Mouse (Mus musculus): Measurements from ENCODE around the gene Olfr152.

Olfr152 gene

DNA sequence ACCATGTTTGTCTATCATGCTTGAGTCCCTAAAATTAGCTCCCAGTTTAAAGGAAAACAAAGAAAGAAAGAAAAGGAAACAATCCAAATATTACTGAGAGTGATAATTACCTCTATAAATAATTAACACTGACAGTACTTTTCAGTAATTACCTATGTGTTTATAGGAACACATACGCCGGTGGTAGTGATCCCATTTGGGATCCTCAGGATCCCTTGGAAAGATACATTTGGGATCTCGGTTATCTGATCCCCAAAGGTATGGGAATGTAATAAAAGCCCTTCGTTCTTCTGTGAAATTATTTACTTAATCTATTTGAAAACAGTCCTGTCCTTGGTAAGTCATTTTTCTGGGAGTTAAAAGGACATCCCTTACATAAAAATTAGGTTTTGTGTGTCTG lies at the start of gene Olfr152:
TSS of gene Olfr152 (plus strand) at position 301 of the 400 bp plus-strand sequence.
- no peak for DNase-seq (ENCODE audit: extremely low spot score, low read depth, low spot score)

DNA sequence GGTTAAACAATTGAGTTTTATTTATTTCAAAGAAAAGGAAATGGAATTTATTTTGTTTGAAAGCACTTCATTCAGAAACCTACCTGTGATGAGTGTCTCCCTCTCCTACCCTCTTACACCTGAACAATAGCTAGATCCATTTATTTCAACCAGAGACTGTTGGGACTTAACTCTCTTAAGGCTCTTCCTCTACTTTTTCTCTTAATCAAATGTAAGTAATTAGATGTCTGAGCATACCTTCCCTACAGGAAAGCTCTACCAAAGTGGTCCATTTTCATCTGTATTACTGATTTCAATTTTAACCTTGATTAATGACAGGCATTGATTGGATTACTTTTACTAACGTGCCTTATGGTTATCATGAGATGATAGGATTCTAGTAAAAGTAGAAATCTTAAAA lies 39.4 kb upstream of the Olfr152 start, which contains the start of gene Olfr1138:
TSS of gene Olfr1138 (minus strand) at position 101 of the 400 bp plus-strand sequence.
- no peak for DNase-seq (ENCODE audit: extremely low spot score, low read depth, low spot score)

DNA sequence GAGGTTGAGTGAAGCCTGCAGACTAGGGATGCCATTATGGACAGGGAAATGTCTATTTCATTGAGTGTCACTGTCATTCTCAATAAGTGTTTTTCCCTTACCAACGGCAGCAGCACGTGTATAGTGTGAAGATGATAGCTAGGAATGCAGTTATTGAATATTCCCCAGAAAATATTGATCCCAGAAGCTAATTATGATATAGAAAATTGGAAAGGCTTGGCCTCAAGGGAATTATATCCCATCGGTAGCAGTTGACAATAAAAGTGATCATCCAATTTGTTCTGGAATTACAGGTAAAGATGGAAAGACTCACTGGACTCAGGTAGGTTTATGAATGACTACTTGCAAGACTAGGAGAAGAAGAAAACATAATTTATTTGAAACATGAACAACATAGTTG lies 35.8 kb upstream of the Olfr152 start, which contains the start of gene Olfr1140:
TSS of gene Olfr1140 (plus strand) at position 301 of the 400 bp plus-strand sequence.
- DNase-seq (ENCODE audit: extremely low spot score, low read depth, low spot score): no peak

DNA sequence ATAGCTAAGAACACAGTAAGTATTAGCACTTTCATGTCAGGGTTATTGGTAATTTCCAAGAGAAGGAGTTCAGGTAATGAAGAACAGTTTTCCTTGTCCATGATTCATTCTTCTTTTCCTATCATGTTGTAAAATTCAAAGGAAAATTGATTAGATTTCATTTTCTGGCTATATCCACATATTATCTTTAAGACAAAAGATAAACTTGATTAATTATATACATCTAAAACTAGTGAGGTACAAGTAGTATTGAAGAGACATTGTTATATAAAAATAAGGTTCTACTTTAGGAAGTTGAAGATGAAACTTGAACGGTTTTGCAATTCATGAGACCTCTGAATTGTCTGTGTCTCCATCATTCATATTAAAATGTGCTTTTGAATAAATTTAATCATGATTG lies 25.4 kb upstream of the Olfr152 start, which contains the start of gene Olfr1141:
TSS of gene Olfr1141 (minus strand) at position 101 of the 400 bp plus-strand sequence.
- no peak for DNase-seq (ENCODE audit: extremely low spot score, low read depth, low spot score)

- DNase-seq (ENCODE audit: extremely low spot score, low read depth, low spot score): no peak
Measured at GRCm38 (mm10) chr2:87776143-87776542, 3.1 kb upstream of the Olfr152 start.

DNA sequence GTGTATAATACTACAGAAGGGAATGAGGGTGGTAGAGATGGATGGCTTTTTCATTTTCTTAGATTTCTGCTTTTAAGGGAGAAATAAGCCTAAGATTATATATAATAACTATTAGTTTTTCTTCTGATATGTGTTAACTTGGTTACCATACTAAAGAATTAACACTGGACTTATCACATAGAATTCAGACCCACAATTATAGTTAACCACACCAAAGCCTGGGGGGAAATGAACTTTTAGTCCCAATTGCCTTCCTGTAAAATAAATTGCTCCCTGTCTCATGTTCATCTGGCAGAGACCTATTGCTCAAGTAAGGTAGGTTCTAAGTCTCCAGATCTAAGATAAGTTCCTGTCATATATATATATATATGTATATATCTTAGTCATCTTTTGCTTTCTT lies 21.0 kb downstream of the Olfr152 start, which contains the start of gene Olfr1143:
TSS of gene Olfr1143 (plus strand) at position 301 of the 400 bp plus-strand sequence.
- no peak for DNase-seq (ENCODE audit: extremely low spot score, low read depth, low spot score)

DNA sequence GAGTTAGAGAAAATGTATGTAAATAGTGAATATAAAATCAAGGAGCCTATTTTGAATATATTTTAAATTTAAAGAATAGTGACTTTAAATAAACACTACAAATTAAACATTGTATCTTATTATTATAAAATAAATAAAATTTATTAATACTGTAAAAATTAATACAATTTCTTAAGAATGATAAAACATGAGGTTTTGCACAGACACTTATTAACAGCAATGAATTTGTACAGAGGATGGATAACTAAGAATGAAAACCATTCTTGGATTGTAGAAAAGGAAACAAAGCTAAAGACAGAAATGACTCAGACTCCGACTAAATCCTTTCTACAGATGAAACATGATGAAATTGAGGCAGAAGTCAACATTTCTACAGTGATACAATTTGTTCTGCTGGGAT lies 30.2 kb downstream of the Olfr152 start, which contains the start of gene Olfr1145:
TSS of gene Olfr1145 (plus strand) at position 301 of the 400 bp plus-strand sequence.
- DNase-seq (ENCODE audit: extremely low spot score, low read depth, low spot score): no peak

GRCm38 (mm10) chr2:87830233-87830632 lies 51.0 kb downstream of the Olfr152 start, which contains the start of gene Olfr1148:
Gene Olfr1148 (plus strand): TSS chr2:87830533.
- DNase-seq (ENCODE audit: extremely low spot score, low read depth, low spot score): no peak
